Mouse (Mus musculus) right cerebral cortex, postnatal 4 days (tissue): ENCODE data around the gene Paox.
"Not testable (repeated sequence)": the region's sequence is repeated elsewhere in the genome, so short reads cannot be mapped to it uniquely, and the experiment has no call there.

Source experiments
- DNase-seq: peaks from one replicate; pipeline ENCODE4 v3.0.0-alpha.2; 2022

Paox gene

DNA sequence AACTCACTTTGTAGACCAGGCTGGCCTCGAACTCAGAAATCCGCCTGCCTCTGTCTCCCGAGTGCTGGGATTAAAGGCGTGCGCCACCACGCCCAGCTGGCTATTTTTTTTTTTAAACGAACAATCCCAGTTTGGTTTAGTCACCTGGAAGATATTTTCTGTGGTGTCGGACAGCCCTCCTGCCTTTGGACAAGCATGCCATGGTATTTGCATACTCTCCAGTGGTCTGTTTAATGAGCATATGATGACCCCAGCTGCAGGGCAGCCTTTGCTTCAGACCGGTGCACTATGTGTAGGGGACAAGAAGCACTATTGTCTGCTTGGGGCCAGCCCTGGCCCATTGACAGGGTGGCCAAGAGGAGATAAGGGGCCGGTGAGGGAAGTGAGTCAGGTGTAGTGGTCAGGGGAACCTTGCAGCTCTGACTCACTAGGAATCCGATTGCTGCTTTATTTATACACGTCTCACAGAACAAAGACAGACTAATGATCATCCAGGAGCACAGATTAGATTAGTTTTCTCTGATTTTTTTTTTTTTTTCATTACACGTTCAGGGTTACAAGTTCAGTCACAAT, 5.8 kb downstream of the Paox start:
- no peak for DNase-seq

- no peak for DNase-seq
These were observed 7.2 kb downstream of the Paox start for GRCm38 (mm10) chr7:140122765-140123164.

DNA sequence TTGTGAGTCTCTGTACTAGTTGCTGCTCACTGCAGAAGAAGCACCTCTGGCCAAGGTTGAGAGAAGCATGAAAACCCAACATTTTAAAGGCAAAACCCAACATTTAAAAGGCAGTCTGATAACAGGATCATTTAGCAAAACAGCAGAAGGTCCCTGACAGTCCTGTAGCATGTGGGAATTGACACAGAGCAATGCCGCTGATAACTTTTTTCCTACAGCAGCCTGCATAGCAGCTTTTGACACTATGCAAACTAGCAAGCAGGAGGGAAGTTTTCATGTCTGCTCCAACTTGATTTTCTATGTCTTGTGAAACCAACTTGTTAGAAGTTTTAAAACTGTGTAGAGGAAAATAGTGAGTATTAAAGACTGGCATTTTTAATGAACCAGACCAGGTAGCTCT, 8.8 kb downstream of the Paox start:
- no peak for DNase-seq

GRCm38 (mm10) chr7:140125278-140126021, 9.9 kb downstream of the Paox start:
- peak; percentile 84 for DNase-seq

- no peak for DNase-seq
These were observed 10.4 kb downstream of the Paox start for GRCm38 (mm10) chr7:140126022-140126350.

GRCm38 (mm10) chr7:140126934-140127333, 11.3 kb downstream of the Paox start:
- no peak for DNase-seq

GRCm38 (mm10) chr7:140127911-140128310, 12.3 kb downstream of the Paox start:
- DNase-seq, result no peak

DNA sequence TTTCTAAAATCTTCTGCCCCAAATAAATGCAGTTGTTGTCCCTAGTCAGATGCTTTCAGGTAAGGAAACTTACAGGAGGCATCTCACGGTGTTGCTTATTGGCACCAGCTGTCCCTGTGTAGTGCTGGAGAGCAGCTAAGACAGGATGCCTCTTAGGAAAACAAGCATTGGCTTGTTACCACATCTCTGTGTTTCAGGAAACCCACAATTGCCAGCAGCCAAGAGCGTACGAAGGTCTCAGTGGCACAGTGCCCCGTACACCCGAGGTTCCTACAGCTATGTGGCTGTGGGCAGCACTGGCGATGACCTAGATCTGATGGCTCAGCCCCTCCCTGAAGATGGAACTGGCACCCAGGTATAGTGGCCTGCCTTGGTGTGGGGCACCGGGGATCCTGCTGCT, 16.6 kb downstream of the Paox start:
- DNase-seq, result not testable (repeated sequence)

DNA sequence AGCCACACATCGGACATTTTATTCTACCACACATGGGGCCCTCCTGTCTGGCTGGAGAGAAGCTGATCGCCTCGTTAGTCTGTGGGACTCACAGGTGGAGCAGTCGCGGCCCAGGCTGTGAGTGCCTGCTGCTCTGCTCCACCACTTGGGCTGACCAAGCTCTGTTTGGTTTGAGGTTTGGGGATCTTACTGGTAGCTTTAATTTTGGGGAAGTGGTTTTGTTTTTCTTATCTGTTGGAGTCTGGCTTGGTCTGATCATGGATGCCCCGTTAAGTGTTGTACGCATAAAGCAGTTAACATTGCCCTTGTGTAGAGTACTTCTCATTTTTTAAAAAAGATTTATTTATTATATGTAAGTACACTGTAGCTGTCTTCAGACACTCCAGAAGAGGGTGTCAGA, 18.4 kb downstream of the Paox start:
- not testable (repeated sequence) for DNase-seq

DNA sequence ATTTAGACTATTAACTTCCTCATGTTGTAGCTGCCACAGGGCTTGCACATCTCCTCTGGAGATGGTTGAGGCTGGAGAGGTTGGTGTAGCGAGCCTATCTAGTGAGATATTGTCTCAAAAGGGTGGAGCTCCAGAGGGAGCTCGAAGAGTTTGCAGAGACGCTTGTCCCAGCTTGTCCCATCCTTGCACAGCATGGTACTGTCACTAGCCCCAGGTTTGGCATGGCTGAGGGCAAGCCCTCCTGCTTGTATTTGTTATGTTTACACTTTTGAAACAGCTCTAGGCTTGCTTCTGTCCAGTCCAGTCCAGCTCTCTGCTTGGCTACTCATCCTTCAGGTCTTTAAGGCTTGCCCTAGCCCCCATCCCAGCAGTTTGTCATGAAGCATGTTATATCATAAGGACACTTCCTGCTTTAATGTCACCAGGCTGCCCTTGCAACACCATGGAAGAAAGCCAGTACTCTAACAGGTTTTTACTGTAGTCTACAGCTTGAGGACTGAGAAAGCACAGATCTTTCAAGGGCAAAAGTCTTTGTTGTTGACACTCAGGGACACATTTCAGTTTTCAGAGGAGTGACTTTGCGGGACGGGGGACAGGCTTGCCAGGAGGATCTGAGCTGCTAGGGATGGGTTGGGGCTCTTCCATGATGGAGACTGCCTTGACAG, 19.6 kb downstream of the Paox start:
- DNase-seq, result no peak

DNA sequence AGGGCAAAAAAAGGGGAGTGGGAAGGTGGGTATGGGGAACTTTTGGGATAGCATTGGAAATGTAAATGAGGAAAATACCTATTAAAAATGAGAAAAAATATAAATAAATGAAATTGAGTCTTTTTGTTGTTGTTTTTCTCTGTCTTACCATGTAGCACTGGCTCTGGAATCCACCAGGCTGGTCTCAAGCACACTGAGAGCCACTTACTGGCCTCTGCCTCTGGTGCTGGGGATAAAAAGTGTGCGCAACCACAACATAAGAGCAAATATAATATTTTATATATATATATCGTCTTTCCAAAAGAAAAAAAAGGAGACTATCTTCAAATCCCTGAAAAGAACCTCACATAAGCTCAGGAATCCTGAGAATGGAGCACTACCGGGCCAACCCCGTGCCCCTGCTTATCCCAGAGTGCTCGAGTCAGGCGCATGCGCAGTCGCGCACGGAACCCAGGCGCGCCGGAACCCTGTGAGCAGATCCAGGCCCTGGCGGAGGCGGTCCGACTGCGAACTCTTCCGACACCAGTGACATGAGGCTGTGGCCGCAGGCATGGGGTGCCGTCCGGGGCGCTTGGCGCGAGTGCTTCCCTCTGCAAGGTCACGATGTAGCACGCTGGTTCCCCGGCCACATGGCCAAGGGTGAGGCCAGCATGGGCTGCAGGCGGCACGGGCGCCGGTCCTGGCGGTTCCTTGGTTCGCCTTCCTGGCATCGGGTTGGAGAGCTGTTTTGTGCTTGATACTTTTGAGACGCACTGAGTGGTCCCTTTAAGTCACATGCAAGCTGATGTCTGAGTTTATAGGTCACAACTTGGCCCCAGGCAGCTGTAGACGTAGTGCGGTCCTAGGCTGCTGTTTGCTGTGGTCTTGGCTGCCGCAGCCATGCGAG, 21.8 kb downstream of the Paox start, which contains the start of gene Mtg1:
TSS of gene Mtg1 (plus strand) at position 430 of the 886 bp plus-strand sequence.
- peak; percentile 99 for DNase-seq

DNA sequence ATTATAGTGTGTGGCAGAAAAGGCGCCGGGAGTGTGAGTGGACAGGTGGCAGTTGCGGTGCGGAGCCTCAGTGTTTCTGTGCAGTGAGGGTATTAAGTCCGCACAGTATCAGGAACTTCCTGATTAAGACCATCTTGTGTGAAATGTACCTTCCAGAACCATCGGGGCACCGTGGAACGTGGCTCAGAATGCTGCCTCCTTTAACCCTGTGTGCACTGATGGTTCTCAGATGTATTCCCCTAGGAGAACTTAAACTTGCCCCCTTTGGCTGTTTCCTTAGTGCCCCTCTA, 22.4 kb downstream of the Paox start:
- no peak for DNase-seq

DNA sequence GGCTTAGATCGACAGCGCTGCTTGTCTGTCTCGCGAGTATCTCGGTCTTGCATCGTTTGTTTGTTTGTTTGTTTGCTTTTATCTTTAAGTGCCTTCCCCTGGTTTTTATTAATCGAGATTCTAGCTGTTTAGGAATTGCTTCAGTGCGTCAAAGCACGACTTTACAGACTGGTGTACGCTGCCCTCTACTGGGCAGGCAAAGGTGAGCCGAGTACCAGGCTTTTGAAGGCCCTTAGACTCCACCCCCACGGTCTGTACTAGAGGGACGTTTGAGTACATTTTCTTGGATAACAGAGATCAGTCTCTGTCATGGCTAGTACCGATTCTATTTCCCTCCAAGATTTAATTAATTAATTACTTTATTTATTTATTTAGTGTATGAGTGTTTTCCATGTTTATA, 25.8 kb downstream of the Paox start:
- DNase-seq, result peak; percentile 29

DNA sequence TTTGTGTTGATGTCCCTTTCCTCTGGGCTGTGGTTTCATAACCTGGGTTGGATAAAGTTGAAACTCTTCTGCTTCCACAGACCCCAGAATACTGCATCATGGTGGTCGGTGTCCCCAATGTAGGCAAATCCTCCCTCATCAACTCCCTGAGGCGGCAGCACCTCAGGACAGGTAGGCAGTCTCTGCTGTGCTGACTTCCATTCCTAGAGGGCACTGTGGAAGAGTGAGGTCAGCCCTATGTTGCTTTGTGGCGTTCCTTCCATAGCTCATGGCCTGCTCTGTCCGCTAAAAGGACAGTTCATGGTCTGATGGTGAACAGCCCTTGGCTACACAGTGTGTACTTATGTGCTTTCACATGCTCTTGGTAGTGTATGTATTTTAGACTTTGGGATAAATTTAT, 29.0 kb downstream of the Paox start:
- no peak for DNase-seq

DNA sequence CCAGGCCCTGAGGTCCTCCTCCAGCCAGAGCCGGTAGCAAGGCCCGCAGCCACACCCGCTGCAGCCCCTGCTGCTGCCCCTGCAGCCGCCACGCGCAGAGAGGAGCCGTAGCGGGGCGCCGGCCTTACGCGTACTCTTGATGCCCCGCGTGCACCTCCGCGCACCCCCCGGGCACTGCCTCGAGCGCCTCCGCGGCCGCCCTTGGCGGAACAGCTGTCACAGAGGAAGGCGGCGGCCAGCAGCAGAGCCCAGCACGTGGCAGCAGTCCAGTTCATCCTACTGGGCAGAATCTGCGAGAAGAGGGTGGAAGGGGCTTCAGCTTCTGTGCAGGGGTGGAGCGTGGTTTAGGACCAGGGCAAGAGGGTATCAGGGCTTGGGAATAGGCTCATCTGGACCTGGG, 37.8 kb downstream of the Paox start:
- peak; percentile 60 for DNase-seq

GRCm38 (mm10) chr7:140153829-140154217, 38.2 kb downstream of the Paox start:
- DNase-seq, result no peak

DNA sequence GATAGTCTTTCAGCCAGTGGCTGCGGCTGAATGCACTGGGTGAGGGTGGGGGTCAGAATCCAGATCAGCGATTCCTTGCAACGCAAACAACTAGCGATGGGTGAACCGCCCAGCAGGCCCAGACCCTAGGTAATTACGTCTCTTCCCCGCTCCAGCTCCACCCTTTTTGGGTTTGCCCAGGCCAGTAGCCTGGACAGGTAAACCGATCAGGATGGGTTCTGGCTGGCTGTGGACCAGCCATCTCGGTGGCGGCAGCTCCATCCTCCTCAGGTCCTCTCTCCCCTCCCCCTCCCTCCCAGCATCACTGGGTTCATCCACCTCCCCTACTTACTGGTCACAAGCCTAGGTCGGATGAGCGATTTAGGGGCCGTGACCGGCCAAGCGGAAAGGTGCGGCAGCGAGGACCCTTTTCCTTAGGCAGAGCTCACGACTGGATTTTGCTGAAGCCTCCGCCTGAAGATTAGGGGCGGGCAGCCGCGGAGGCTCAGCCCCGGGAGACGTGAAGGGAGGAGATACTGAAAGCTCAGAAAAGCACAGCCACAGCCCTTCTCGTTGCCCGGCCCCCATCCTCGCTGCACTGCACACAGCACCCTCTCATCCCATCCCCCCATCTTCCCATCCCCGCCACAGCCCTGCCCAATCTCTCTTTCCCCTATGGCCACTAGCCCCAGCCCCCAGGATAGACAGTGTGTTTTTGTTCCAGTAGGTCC, 38.8 kb downstream of the Paox start, which contains the start of gene Sprn:
TSS of gene Sprn (minus strand) at position 660 of the 710 bp plus-strand sequence.
- DNase-seq, result peak; percentile 72

- no peak for DNase-seq
These were observed 44.8 kb downstream of the Paox start for GRCm38 (mm10) chr7:140160363-140160762.

DNA sequence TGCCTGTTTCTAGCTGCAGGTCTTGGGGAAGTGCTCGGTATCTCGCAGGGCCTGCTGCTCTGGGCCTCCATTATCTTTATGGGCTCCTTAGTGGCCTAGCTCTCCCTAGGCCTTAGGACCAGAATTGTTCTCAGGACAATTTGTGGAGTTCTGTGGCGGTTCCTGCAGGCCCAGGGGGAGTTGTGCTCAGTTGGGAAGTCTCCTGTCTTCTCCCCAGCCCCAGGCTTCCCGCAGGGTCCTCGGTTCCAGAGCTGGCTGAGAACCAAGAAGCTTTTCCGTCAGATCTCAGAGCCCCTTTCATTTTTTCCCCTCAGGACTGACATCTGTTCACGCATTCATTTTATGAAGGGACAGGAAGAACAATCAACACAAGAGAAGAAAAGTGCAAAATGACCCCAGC, 49.1 kb downstream of the Paox start, which contains the start of gene Olfr522:
TSS of gene Olfr522 (minus strand) at position 101 of the 400 bp plus-strand sequence.
- DNase-seq, result no peak

DNA sequence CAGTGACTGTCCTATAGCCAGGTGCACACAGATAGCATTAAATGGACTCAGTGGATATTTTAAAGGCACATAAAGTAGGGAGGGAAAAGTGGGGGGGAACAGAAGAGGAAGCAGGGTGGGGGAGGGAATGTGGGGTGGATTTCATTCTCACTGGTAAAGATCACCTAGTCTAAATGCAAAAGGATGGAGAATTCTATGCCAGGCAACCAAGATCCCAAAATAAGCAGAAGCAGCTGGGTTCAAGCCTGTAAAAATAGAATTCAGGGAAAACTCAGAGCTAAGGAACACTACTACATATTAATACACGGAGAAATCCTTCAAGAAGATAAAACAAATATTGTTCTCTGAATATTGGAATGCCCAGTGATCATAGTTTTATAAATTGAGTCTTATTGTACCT, 52.4 kb downstream of the Paox start:
- no peak for DNase-seq

DNA sequence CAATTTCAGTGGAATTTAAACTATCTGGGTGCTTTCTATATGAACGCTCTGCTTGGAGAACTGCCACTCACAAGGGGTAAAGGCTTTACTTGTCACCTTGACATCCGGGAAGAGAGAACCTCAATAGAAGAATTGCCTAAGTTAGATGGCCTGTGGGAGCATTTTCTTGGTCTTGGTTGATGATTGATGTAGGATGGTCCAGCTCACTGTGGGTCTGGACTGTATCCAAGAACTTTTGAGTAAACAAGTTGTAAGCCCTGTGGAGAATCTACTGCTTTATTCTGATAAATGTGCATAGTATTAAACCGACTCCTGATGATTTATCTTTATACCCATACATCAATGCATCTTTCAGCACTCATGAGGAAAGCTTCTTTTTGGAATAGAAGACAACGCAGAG, 53.8 kb downstream of the Paox start:
- no peak for DNase-seq

GRCm38 (mm10) chr7:140170863-140171262, 55.3 kb downstream of the Paox start:
- DNase-seq, result no peak

- DNase-seq, result no peak
These were observed 57.3 kb downstream of the Paox start, which contains the start of gene Olfr523 for GRCm38 (mm10) chr7:140172936-140173335. Olfr523 (plus strand) TSS chr7:140173217.
